8 mouse cellular contexts compared by ENCODE assay signal in the genomic region with DNA sequence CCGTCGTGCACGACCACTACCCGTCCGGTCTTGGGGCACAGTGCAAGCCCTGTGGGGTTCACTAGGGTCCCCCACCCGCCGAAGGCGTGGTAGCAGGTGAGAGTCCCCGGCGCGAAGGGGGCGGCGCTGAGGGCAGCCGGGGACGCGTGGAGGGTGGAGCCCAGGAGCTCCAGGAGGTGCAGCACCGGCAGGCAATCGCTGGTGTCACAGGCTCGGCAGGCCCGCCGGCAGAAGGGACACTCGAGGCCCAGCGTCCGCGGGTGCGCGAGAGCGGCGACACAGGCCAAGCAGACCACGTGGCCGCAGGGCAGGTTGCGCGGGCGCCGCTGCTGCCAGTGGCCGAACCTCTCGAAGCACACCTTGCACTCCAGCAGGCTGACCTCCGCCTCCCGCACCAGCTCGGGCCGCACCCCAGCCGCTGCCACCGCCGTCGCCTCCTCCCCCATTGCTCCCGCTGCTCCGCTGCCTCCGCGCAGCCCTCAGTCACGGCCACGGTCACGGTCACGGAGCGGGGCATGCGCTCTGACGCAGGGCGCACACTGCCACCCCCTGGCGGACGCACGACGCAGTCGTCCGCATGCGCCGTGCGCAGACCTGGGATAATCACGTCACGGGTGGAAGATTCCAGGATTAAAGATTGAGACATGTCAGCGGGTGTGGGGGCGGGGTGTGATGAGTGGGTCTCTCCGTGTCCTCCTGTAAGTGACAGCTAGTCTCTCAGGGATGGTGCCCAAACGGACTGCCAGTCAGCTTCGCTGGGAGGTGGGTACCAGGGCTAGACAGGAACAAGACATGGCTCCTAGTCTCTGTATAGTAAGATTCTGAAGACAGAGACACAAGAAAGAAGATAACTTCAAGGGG. TPM values are rescaled to one million over a fixed set of nuclear protein-coding genes. Genes with fewer than 3 reads are reported as not detected.
A peak's percentile ranks its signal among the peaks of the same experiment; 100 is the strongest.
DNase-seq lines count a peak whose midpoint lies in the region; ATAC-seq lines count a peak whose summit lies in the region.

Nhlrc1 (minus strand) TSS at position 517 of the 861 bp plus-strand sequence.

- peak within 1 kb of the TSS; percentile 71 for H3K4me3 ChIP-seq in forebrain, embryonic 15.5 days
- peak within 1 kb of the TSS; percentile 60 for H3K4me3 ChIP-seq in liver, embryonic 15.5 days (replicated peaks)
- peak within 1 kb of the TSS; percentile 47 for H3K4me3 ChIP-seq in neural tube, embryonic 11.5 days (ENCODE audit: low read depth, low read length)
- peak within 1 kb of the TSS; percentile 57 for H3K4me3 ChIP-seq in stomach, embryonic 15.5 days (replicated peaks)

- peak within 1 kb of the TSS; percentile 99 for H3K4me2 ChIP-seq in forebrain, embryonic 15.5 days (replicated peaks)
- peak within 1 kb of the TSS; percentile 88 for H3K4me2 ChIP-seq in liver, embryonic 15.5 days
- H3K4me2 ChIP-seq in neural tube, embryonic 11.5 days (ENCODE audit: low read depth), result peak within 1 kb of the TSS; percentile 97
- H3K4me2 ChIP-seq in stomach, embryonic 15.5 days, result peak within 1 kb of the TSS; percentile 99

- H3K4me1 ChIP-seq in forebrain, embryonic 15.5 days, result peaks cover 10% of the 10 kb centered on the region; the same call in 1 of the 2 replicates
- H3K4me1 ChIP-seq in liver, embryonic 15.5 days (replicated peaks), result peaks cover 14% of the 10 kb centered on the region
- no peaks in the 10 kb centered on the region for H3K4me1 ChIP-seq in neural tube, embryonic 11.5 days (ENCODE audit: control insufficient read depth, insufficient read depth, low read length)
- 0 out of 2 replicates have a peak, but pooled peaks cover 6% of the 10 kb centered on the region for H3K4me1 ChIP-seq in stomach, embryonic 15.5 days

- 0 out of 2 replicates have a peak, but pooled peaks cover 5% of the 10 kb centered on the region for H3K9me3 ChIP-seq in forebrain, embryonic 15.5 days
- no peaks in the 10 kb centered on the region for H3K9me3 ChIP-seq in liver, embryonic 15.5 days (replicated peaks)
- H3K9me3 ChIP-seq in neural tube, embryonic 11.5 days (ENCODE audit: control insufficient read depth, low read length), result peaks cover 9% of the 10 kb centered on the region; the same call in 1 of the 2 replicates
- H3K9me3 ChIP-seq in stomach, embryonic 15.5 days, result no peaks in the 10 kb centered on the region

- 2% methylated on average over 73 of the region's 73 CpGs for WGBS in forebrain, embryonic 15.5 days
- 3% methylated on average over 71 of the region's 73 CpGs for WGBS in liver, embryonic 15.5 days (ENCODE audit: insufficient replicate concordance)
- WGBS in neural tube, embryonic 11.5 days, result 3% methylated on average over 73 of the region's 73 CpGs
- 3% methylated on average over 69 of the region's 73 CpGs for WGBS in stomach, embryonic 15.5 days

- peak; percentile 93 for ATAC-seq in forebrain, embryonic 15.5 days (replicated peaks)
- no peak for ATAC-seq in liver, embryonic 15.5 days (ENCODE audit: insufficient read depth)
- ATAC-seq in neural tube, embryonic 11.5 days (ENCODE audit: insufficient read depth, low FRiP score, low TSS enrichment), result peak; percentile 81
- ATAC-seq in stomach, embryonic 15.5 days (ENCODE audit: insufficient read depth, low FRiP score, low read depth), result peak; percentile 70

- DNase-seq in CD4-positive, CD25-positive, alpha-beta regulatory T cell, adult 2 months (ENCODE audit: low read depth, low spot score), result peak; percentile 91
- peak; percentile 84 for DNase-seq in cerebellum, adult 11-12 months
- peak; percentile 82 to 85 for DNase-seq in heart, postnatal 14 days
- peak; percentile 83 to 88 for DNase-seq in kidney, postnatal 4 days
- peak; percentile 85 for DNase-seq in neural tube, embryonic 11.5 days (ENCODE audit: low spot score)

- no peak within 1 kb of the TSS for H3K27ac ChIP-seq in forebrain, embryonic 15.5 days (replicated peaks)
- H3K27ac ChIP-seq in liver, embryonic 15.5 days (replicated peaks), result no peak within 1 kb of the TSS
- no peak within 1 kb of the TSS for H3K27ac ChIP-seq in neural tube, embryonic 11.5 days (ENCODE audit: low read depth, low read length)
- no peak within 1 kb of the TSS for H3K27ac ChIP-seq in stomach, embryonic 15.5 days

- H3K27me3 ChIP-seq in forebrain, embryonic 15.5 days, result no peaks in the 10 kb centered on the region
- peaks cover 23% of the 10 kb centered on the region for H3K27me3 ChIP-seq in liver, embryonic 15.5 days
- H3K27me3 ChIP-seq in neural tube, embryonic 11.5 days (ENCODE audit: control insufficient read depth, insufficient read depth, low read length), result 0 out of 2 replicates have a peak, but pooled peaks cover 4% of the 10 kb centered on the region
- H3K27me3 ChIP-seq in stomach, embryonic 15.5 days (replicated peaks), result 0 out of 2 replicates have a peak, but pooled peaks cover 6% of the 10 kb centered on the region

- intact Hi-C loops in heart, postnatal 14 days (cut with DNase I), result loop anchor here (1.0 to 10.0 kb wide), 4 partner anchors 86 to 710 kb away; partner anchors contain the start of genes Kif13a and Nup153

- H3K9ac ChIP-seq in forebrain, embryonic 15.5 days (replicated peaks), result peak within 1 kb of the TSS; percentile 72
- 0 out of 2 replicates have a peak within 1 kb of the TSS, but pooled peaks have one; percentile 25 for H3K9ac ChIP-seq in liver, embryonic 15.5 days
- peak within 1 kb of the TSS; percentile 57 for H3K9ac ChIP-seq in neural tube, embryonic 11.5 days (ENCODE audit: low read length)
- H3K9ac ChIP-seq in stomach, embryonic 15.5 days, result peak within 1 kb of the TSS; percentile 27; the same call in 1 of the 2 replicates

- no peaks in the 10 kb centered on the region for H3K36me3 ChIP-seq in forebrain, embryonic 15.5 days
- no peaks in the 10 kb centered on the region for H3K36me3 ChIP-seq in liver, embryonic 15.5 days (replicated peaks)
- H3K36me3 ChIP-seq in neural tube, embryonic 11.5 days (ENCODE audit: control insufficient read depth, insufficient read depth, low read length), result no peaks in the 10 kb centered on the region
- H3K36me3 ChIP-seq in stomach, embryonic 15.5 days, result no peaks in the 10 kb centered on the region

RNA-seq across cellular contexts. Expression of gene Nhlrc1, which starts in this region (rescaled TPM):
- 14.1 and 15.0 TPM in 2 replicates for polyA plus RNA-seq in forebrain, embryonic 15.5 days (2015; fragmentation: Nextera tagmentation; extraction: Ambion mirVana)
- 1 to 10 TPM; 3.8 to 4.1 TPM for total RNA-seq in heart, postnatal 14 days (2021)
- 0.40 and 0.52 TPM in 2 replicates for polyA plus RNA-seq in liver, embryonic 15.5 days (2015; fragmentation: Nextera tagmentation; extraction: Ambion mirVana)
- polyA plus RNA-seq in neural tube, embryonic 11.5 days (2014; fragmentation: Nextera tagmentation; extraction: Ambion mirVana), result 5.7 and 6.4 TPM in 2 replicates
- polyA plus RNA-seq in stomach, embryonic 15.5 days (2015; fragmentation: Nextera tagmentation; extraction: Ambion mirVana), result 3.1 and 3.9 TPM in 2 replicates
